In the genomic region with DNA sequence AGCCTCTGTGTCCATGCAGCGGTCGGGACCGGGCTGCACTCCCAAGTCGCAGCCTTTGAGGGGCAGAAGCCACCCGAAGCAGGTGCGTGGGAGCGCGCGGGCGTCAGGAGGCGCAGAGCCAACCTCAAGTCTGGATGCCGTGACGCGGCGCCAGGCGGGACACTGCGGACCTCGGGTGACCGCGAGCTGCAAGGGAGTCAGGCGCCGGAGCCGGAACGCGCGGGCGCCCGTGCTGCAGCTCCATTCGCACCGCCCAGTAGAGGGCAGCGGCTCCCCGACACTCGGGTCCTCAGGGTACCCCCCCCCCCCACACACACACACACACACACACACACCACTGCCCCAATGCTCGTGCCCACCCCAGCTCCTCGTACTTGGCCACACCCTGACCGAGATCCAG, we compare ENCODE assay signal across 7 mouse cellular contexts. TPM values are rescaled to one million over a fixed set of nuclear protein-coding genes. Genes with fewer than 3 reads are reported as not detected.
DNase-seq lines count a peak whose midpoint lies in the region; ATAC-seq and TF ChIP-seq lines count a peak whose summit lies in the region.

No protein-coding gene starts in this region.

- peaks cover 40% of the 10 kb centered on the region for H3K4me1 ChIP-seq in embryonic facial prominence, embryonic 10.5 days
- H3K4me1 ChIP-seq in midbrain, postnatal 0 days (ENCODE audit: insufficient read depth, low read length): peaks cover 5% of the 10 kb centered on the region; the same call in 1 of the 2 replicates

- H3K27ac ChIP-seq in embryonic facial prominence, embryonic 10.5 days (replicated peaks): no peak overlapping the region
- no peak overlapping the region for H3K27ac ChIP-seq in midbrain, postnatal 0 days (ENCODE audit: low read depth, low read length)

- no peak for ATAC-seq in midbrain, postnatal 0 days (ENCODE audit: low FRiP score)

- peak overlapping the region; percentile 100 for H3K4me2 ChIP-seq in midbrain, postnatal 0 days (ENCODE audit: low read depth, low read length, poor library complexity, severe bottlenecking)

- peak; percentile 69 for TF ChIP-seq CTCF in midbrain, postnatal 0 days (IDR thresholded peaks at IDR 0.05)

- no peaks in the 10 kb centered on the region for H3K36me3 ChIP-seq in embryonic facial prominence, embryonic 10.5 days (replicated peaks)
- no peaks in the 10 kb centered on the region for H3K36me3 ChIP-seq in midbrain, postnatal 0 days (ENCODE audit: insufficient read depth, low read length)

- no peaks in the 10 kb centered on the region for H3K9me3 ChIP-seq in embryonic facial prominence, embryonic 10.5 days
- no peaks in the 10 kb centered on the region for H3K9me3 ChIP-seq in midbrain, postnatal 0 days (ENCODE audit: low read length)

- peak; percentile 91 for DNase-seq in adrenal gland, postnatal 14 days
- DNase-seq in embryonic facial prominence, embryonic 10.5 days (ENCODE audit: low spot score): peak; percentile 85
- peak; percentile 61 for DNase-seq in heart, adult 8-10 months (ENCODE audit: low spot score)
- DNase-seq in kidney, adult 8-10 months: peak; percentile 70 to 82
- DNase-seq in liver: peak; percentile 75
- DNase-seq in midbrain, postnatal 0 days (ENCODE audit: low spot score): peak; percentile 72
- DNase-seq in spleen, postnatal 14 days (ENCODE audit: low spot score in 2 of 2): peak; percentile 56 to 70

- WGBS in embryonic facial prominence, embryonic 10.5 days: under 1% methylated on average over 35 of the region's 36 CpGs
- under 1% methylated on average over 30 of the region's 36 CpGs for WGBS in midbrain, postnatal 0 days

- H3K4me3 ChIP-seq in embryonic facial prominence, embryonic 10.5 days: peak overlapping the region; percentile 90
- peak overlapping the region; percentile 96 for H3K4me3 ChIP-seq in midbrain, postnatal 0 days (ENCODE audit: low read depth, low read length)

- no peak overlapping the region for H3K9ac ChIP-seq in midbrain, postnatal 0 days (replicated peaks; ENCODE audit: low read length, poor library complexity, severe bottlenecking)

- peaks cover 60% of the 10 kb centered on the region for H3K27me3 ChIP-seq in embryonic facial prominence, embryonic 10.5 days (replicated peaks; ENCODE audit: low read depth, poor library complexity, severe bottlenecking)
- H3K27me3 ChIP-seq in midbrain, postnatal 0 days (ENCODE audit: insufficient read depth, low read length): peaks cover 5% of the 10 kb centered on the region; the same call in 1 of the 2 replicates

RNA-seq across cellular contexts. Expression of a gene that starts 1.5 kb away (rescaled TPM):
- 83.1 and 95.0 TPM in 2 replicates for total RNA-seq in adrenal gland, postnatal 14 days (2021)
- 75.3 and 77.8 TPM in 2 replicates for polyA plus RNA-seq in embryonic facial prominence, embryonic 10.5 days (2016; fragmentation: Nextera tagmentation; extraction: Ambion mirVana)
- total RNA-seq in heart, adult 8-10 months (2022): 100 to 1,000 TPM in 1 of 4 experiments, 10 to 100 TPM in 3; 79.3 to 102 (median 88.5) TPM
- total RNA-seq in midbrain, postnatal 0 days (2014; rRNA removed): 130 and 133 TPM in 2 replicates
- polyA plus RNA-seq in midbrain, postnatal 0 days (2015; fragmentation: Nextera tagmentation; extraction: Ambion mirVana): 89.0 and 97.9 TPM in 2 replicates
